Mouse (Mus musculus) embryonic facial prominence, embryonic 14.5 days (tissue): Measurements from ENCODE around the gene Cdyl. TPM values are rescaled to one million over a fixed set of nuclear protein-coding genes. Genes with fewer than 3 reads are reported as not detected.

Experiments
- ATAC-seq: fragments of 200-750 bp; cut with Nextera tagmentation; 2 replicates; pipeline ENCODE4 v1.8.0; 2017; ENCODE audit warnings: low read depth, moderate number of reproducible peaks, moderate TSS enrichment
- DNase-seq: peaks from one replicate; pipeline ENCODE4 v3.0.0-alpha.2; 2015; ENCODE audit warnings: low spot score
- H3K27ac ChIP-seq: fragments of 300-500 bp; sonication (generic); replicated peaks from 2 replicates; pipeline ENCODE4 v1.5.1; 2014; ENCODE audit warnings: low read depth, mild to moderate bottlenecking, low read length, moderate library complexity
- H3K27me3 ChIP-seq: fragments of 300-500 bp; sonication (generic); replicated peaks from 2 replicates; pipeline ENCODE4 v1.6.1; 2014; ENCODE audit warnings: low read length; ENCODE audit not compliant: control insufficient read depth, insufficient read depth
- H3K36me3 ChIP-seq: fragments of 300-500 bp; sonication (generic); 2 replicates; pipeline ENCODE4 v1.6.1; 2014; ENCODE audit warnings: low read length, mixed read lengths; ENCODE audit not compliant: control insufficient read depth, insufficient read depth
- H3K4me1 ChIP-seq: fragments of 300-500 bp; sonication (generic); 2 replicates; pipeline ENCODE4 v1.6.1; 2014; ENCODE audit warnings: antibody characterized with exemption, low read length; ENCODE audit not compliant: control insufficient read depth, insufficient read depth
- H3K4me2 ChIP-seq: fragments of 300-500 bp; sonication (generic); 2 replicates; pipeline ENCODE4 v1.6.1; 2014; ENCODE audit warnings: low read depth, mild to moderate bottlenecking, low read length, moderate library complexity, mixed read lengths
- H3K4me3 ChIP-seq: fragments of 300-500 bp; sonication (generic); 2 replicates; pipeline ENCODE4 v1.5.1; 2014; ENCODE audit warnings: low read depth, mild to moderate bottlenecking, low read length
- H3K9ac ChIP-seq: fragments of 300-500 bp; sonication (generic); 2 replicates; pipeline ENCODE4 v1.6.1; 2014; ENCODE audit warnings: low read depth, mild to moderate bottlenecking, low read length, moderate library complexity, mixed read lengths
- H3K9me3 ChIP-seq: fragments of 300-500 bp; sonication (generic); 2 replicates; pipeline ENCODE4 v1.6.1; 2016; ENCODE audit warnings: low read length; ENCODE audit not compliant: control insufficient read depth
- WGBS: fragments of 180-500 bp; shearing (Covaris S2); extraction: QIAGEN DNeasy Blood & Tissue Kit; methylation state at CpG from one replicate; pipeline ENCODE4 v1.1.7; 2014; 5-methylcytosine and 5-hydroxymethylcytosine counted together
- polyA plus RNA-seq: library from polyadenylated mRNA; unstranded; fragments of >200 nt; fragmentation: Nextera tagmentation; extraction: Ambion mirVana; gene quantifications from 2 replicates; pipeline ENCODE4 v1.2.1, GENCODE M21; 2014

Gene Cdyl
- polyA plus RNA-seq, 1 experiment from 2014 or later = 17.5 TPM

DNA sequence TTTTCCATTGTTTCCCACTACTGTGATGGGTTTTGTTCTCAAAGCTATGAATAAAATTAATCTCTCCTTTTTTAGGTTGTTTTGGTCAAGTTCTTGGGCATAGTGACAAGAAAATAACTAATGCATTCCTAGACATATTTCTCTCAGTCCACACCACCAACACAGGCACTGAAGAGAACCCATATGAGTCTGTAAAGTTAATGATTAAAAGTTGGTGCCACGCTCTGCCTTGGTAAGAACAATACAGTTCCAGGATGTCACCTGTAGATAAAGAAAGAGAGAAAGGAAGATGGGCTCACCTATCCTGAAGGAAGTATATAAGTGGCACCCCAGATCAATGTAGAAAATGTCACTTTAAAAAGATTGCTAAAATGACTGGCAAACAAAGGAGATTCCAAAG, 32.3 kb upstream of the Cdyl start:
- no peak for ATAC-seq
- Histone ChIP-seq H3K4me2 (no peak overlapping the region), H3K27ac (no peak overlapping the region), H3K36me3 (no peaks in the 10 kb centered on the region), H3K4me3 (no peak overlapping the region), H3K27me3 (no peaks in the 10 kb centered on the region), H3K9me3 (no peaks in the 10 kb centered on the region), H3K9ac (no peak overlapping the region), H3K4me1 (no peaks in the 10 kb centered on the region)
- DNase-seq = no peak
- WGBS = 90% methylated on average over 1 of the region's 1 CpGs

DNA sequence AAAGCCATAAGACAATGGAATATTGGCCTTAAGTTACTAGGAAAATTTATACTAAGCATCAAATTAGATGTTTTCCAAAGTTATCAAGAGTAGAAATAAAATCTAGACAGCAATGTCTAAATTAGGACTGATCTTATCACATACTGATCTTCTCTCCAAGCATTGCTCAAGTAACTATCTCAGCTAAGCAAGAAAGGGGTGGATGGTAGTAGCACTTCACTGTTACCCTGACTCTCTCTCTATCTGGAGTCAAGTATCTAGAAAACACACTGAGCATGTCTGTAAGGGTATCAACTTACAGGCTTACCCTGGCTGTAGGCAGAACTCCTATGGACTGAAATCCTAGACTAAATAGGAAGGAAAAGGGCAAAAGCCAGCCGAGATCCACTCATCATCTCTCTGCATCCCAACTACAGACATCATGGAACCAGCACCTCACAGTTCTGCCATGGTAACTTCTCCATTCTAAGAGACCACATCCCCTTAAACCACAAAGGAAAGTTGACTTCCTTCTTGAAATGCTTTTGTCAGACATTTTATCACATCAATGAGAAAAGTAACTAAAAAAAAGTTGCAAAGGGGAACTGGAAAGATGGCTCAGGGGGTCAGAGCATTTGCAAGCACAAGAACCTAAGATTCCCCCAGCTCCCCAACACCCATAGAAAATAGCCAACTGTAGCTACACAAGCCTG, 12.4 kb upstream of the Cdyl start:
- ATAC-seq (no peak), DNase-seq (no peak)
- Histone ChIP-seq H3K36me3 (no peaks in the 10 kb centered on the region), H3K4me2 (no peak overlapping the region), H3K27ac (no peak overlapping the region), H3K9me3 (peaks cover 4% of the 10 kb centered on the region; the same call in 1 of the 2 replicates), H3K9ac (no peak overlapping the region), H3K4me1 (no peaks in the 10 kb centered on the region), H3K4me3 (no peak overlapping the region), H3K27me3 (no peaks in the 10 kb centered on the region)
- WGBS = 65% methylated on average over 1 of the region's 1 CpGs

DNA sequence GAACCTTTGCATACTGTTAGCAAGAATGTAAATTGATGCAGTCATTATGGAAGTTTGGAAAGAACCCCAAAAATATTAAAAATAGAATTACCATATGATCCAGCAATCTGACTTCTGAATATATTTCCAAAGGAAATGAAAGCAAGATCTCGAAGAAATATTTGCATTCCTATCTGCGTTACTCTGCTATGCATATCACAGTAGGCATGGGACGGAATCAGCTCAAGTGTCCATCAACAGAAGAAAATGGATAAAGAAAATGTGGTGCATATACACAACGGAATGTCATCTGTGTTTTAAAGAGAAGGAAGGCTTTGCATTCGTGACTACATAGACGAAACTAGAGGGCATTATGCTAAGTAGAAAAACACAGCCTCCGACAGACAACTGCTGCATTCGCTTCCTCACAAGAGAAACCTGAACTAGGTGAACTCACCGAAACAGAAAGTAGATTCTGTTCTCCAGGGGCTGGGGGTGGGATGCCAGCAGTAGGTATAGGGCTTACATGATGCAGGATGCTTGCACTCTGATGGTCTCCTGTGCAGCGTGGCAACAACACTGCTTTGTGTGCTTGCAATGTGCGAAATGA, 9.3 kb upstream of the Cdyl start:
- Histone ChIP-seq H3K36me3 (no peaks in the 10 kb centered on the region), H3K4me3 (no peak overlapping the region), H3K9ac (no peak overlapping the region), H3K27me3 (no peaks in the 10 kb centered on the region), H3K27ac (no peak overlapping the region), H3K4me2 (no peak overlapping the region), H3K4me1 (no peaks in the 10 kb centered on the region), H3K9me3 (peaks cover 4% of the 10 kb centered on the region; the same call in 1 of the 2 replicates)
- DNase-seq (no peak), ATAC-seq (no peak)
- 69% methylated on average over 11 of the region's 11 CpGs for WGBS

DNA sequence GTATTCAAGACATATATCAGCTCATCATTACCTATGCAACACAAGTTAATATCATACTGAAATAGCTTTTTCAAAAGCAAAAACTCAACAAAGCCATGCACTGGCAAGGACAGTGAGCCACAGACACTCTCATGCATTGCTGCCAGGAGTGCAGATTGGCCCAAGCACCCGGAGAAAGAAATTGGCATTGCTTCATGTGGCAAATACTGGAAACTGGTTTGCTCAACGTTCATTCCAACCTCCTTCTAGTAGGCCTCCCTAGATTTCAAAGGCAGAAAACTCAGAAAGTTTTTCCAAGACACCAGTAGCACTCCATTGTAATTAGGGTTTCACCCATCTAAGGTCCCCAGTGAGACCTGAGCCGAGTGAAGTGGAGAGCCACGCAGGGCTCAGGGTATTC, 6.8 kb upstream of the Cdyl start:
- no peaks in the 10 kb centered on the region for H3K9me3 ChIP-seq
- H3K9ac ChIP-seq = no peak overlapping the region
- DNase-seq = no peak
- 85% methylated on average over 4 of the region's 4 CpGs for WGBS
- H3K4me3 ChIP-seq = no peak overlapping the region
- H3K27ac ChIP-seq = no peak overlapping the region
- H3K36me3 ChIP-seq = no peaks in the 10 kb centered on the region
- H3K27me3 ChIP-seq = no peaks in the 10 kb centered on the region
- no peaks in the 10 kb centered on the region for H3K4me1 ChIP-seq
- ATAC-seq = no peak
- no peak overlapping the region for H3K4me2 ChIP-seq

DNA sequence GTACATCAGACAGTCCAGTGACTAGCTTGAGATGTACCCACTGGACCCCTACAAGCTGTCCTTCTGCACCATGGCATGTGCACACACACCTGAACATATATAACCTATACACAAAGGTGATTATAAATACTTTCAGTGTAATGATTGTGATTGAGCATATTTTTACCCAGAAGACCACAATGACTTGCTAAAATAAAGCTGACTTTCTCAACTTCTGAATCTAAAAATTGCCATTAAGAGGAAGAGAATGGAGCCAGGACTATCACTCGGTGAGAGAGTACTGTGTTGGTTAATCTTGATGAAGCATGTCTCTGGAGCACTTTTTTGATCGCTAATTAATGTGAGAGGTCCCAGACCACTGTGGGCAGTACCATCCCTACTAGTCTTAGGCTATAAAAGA, 2.8 kb upstream of the Cdyl start:
- no peak overlapping the region for H3K4me2 ChIP-seq
- ATAC-seq (no peak), DNase-seq (no peak)
- H3K4me1 ChIP-seq = no peaks in the 10 kb centered on the region
- no peak overlapping the region for H3K4me3 ChIP-seq
- H3K27ac ChIP-seq = no peak overlapping the region
- H3K36me3 ChIP-seq = no peaks in the 10 kb centered on the region
- no peaks in the 10 kb centered on the region for H3K27me3 ChIP-seq
- no peak overlapping the region for H3K9ac ChIP-seq
- 84% methylated on average over 2 of the region's 2 CpGs for WGBS
- H3K9me3 ChIP-seq = no peaks in the 10 kb centered on the region

DNA sequence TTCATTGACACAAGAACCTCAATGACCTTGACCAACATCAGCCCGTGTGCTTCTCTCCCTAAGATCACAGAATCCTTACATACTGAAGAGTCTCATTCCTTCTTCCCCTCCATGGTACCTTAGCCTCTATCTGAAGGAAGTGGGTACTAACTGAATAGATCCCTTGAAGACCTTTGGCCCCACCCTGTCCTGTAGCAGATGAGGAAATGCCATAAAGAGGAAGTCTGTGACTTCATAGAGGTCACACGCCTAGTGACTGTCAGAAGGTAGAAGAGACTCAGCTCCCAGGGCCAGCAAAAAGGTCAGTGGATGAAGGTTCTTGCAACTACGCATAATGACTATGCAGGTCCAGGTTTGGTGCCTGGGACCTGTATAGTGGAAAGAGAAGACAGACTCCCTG, 5.8 kb downstream of the Cdyl start:
- Histone ChIP-seq H3K27me3 (no peaks in the 10 kb centered on the region), H3K9me3 (no peaks in the 10 kb centered on the region), H3K27ac (no peak overlapping the region), H3K4me1 (no peaks in the 10 kb centered on the region), H3K4me2 (no peak overlapping the region), H3K9ac (no peak overlapping the region), H3K36me3 (no peaks in the 10 kb centered on the region), H3K4me3 (no peak overlapping the region)
- ATAC-seq (no peak), DNase-seq (no peak)
- 82% methylated on average over 3 of the region's 3 CpGs for WGBS

DNA sequence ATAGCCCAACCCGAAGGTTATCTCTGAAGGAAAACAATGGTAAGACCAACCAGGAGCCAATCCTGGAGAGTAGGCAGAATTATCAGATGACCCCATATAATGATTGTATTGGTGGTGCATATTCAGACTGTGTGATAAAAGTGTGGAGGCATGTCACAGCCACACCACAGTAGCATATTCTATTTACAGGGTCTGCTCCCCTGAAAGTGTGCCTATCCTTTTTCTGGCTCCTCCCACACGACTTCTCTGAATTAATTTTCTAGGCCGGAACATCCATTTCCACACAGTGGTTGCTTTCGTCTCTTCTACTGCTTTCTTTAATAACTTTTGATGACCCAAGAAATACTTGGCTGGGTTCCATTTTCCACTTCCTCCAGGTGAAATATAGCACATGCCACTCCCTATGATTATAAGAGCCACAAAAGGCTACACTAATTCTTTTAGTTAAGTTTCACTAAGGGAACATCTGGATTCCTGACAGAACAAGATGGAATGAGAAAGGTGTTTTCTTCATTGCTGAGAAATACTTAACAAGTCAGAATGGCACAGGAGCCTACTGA, 10.4 kb downstream of the Cdyl start:
- ATAC-seq (no peak), DNase-seq (no peak)
- Histone ChIP-seq H3K27ac (no peak overlapping the region), H3K4me3 (no peak overlapping the region), H3K4me2 (no peak overlapping the region), H3K9ac (no peak overlapping the region), H3K36me3 (no peaks in the 10 kb centered on the region), H3K27me3 (no peaks in the 10 kb centered on the region), H3K9me3 (no peaks in the 10 kb centered on the region), H3K4me1 (no peaks in the 10 kb centered on the region)
- WGBS = 65% methylated on average over 4 of the region's 4 CpGs

DNA sequence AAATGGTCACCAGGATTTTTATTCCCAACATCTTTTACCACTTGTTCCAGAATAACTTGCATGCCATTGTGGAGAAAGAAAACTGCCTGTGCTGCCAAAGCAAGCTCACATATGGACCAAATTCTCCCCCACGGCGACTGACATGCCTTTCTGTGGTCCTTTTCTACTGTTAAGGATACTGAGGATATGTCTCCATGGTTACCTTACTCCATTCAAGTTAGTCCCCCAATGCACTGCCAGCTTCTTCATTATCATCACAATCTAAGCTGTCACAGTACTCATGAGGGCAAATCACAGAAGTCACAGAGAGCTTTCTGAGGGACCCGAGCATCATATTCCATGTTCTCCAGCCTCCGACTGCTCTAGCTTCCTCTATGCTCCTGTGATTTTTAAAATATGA, 11.2 kb downstream of the Cdyl start:
- WGBS = 65% methylated on average over 4 of the region's 4 CpGs
- H3K27ac ChIP-seq = no peak overlapping the region
- peaks cover under 1% of the 10 kb centered on the region; the same call in 1 of the 2 replicates for H3K4me1 ChIP-seq
- no peaks in the 10 kb centered on the region for H3K36me3 ChIP-seq
- ATAC-seq (no peak), DNase-seq (peak; percentile 16)
- no peak overlapping the region for H3K9ac ChIP-seq
- H3K4me2 ChIP-seq = no peak overlapping the region
- no peaks in the 10 kb centered on the region for H3K9me3 ChIP-seq
- no peak overlapping the region for H3K4me3 ChIP-seq
- H3K27me3 ChIP-seq = no peaks in the 10 kb centered on the region

DNA sequence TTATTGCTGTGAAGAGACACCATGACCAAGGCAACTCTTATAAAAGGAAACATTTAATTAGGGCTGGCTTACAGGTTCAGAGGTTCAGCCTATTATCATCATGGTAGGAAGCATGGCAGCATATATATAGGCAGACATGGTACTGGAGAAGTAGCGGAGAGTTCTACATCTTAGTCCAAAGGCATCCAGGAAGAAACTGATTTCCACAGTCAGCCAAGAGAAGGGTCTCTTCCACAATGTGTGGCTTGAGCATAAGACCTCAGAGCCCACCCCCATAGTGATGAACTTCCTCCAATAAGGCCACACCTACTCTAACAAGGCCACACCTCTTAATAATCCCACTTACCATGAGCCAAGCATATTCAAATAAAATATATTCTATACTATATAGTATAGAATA, 17.3 kb downstream of the Cdyl start:
- Histone ChIP-seq H3K4me2 (no peak overlapping the region), H3K4me3 (no peak overlapping the region), H3K36me3 (no peaks in the 10 kb centered on the region), H3K4me1 (peaks cover 4% of the 10 kb centered on the region; the same call in 1 of the 2 replicates), H3K9ac (no peak overlapping the region), H3K27ac (no peak overlapping the region), H3K27me3 (no peaks in the 10 kb centered on the region), H3K9me3 (no peaks in the 10 kb centered on the region)
- DNase-seq (no peak), ATAC-seq (no peak)
- WGBS = 100% methylated on average over 1 of the region's 1 CpGs
